Mouse (Mus musculus) brain, embryonic 14.5 days (tissue): Measurements from ENCODE around the gene Kcnj6.

ENCODE experiments used
- CTCF ChIP-seq: fragments of 200-500 bp; IDR thresholded peaks from 2 replicates; pipeline ENCODE4 v1.5.1; 2012; ENCODE audit warnings: inconsistent platforms, mild to moderate bottlenecking, moderate library complexity, borderline replicate concordance; ENCODE audit not compliant: insufficient read depth, insufficient read length; ENCODE audit errors: extremely low read depth
- POLR2A ChIP-seq: fragments of 200-500 bp; IDR thresholded peaks from 2 replicates; pipeline ENCODE4 v1.6.1; 2012; ENCODE audit warnings: mild to moderate bottlenecking, inconsistent platforms, borderline replicate concordance; ENCODE audit not compliant: poor library complexity, insufficient read depth, insufficient read length, severe bottlenecking; ENCODE audit errors: extremely low read depth

GRCm38 (mm10) chr16:94953294-94953693, 44.2 kb downstream of the Kcnj6 start:
- TF ChIP-seq CTCF: no peak
- TF ChIP-seq POLR2A: no peak
